Mouse (Mus musculus) neural tube, embryonic 15.5 days (tissue): Measurements from ENCODE around the gene Foxd2. TPM values are rescaled to one million over a fixed set of nuclear protein-coding genes. Genes with fewer than 3 reads are reported as not detected.

Experiments used
- ATAC-seq: fragments of 200-750 bp; cut with Nextera tagmentation; 2 replicates; pipeline ENCODE4 v1.8.0; 2017; ENCODE audit warnings: mild to moderate bottlenecking, moderate TSS enrichment, moderate library complexity; ENCODE audit not compliant: low FRiP score
- H3K27ac ChIP-seq: fragments of 300-500 bp; sonication (generic); replicated peaks from 2 replicates; pipeline ENCODE4 v1.5.1; 2015; ENCODE audit warnings: mild to moderate bottlenecking, inconsistent platforms
- H3K27me3 ChIP-seq: fragments of 300-500 bp; sonication (generic); replicated peaks from 2 replicates; pipeline ENCODE4 v1.6.1; 2015; ENCODE audit warnings: inconsistent platforms
- H3K36me3 ChIP-seq: fragments of 300-500 bp; sonication (generic); 2 replicates; pipeline ENCODE4 v1.6.1; 2015; ENCODE audit warnings: inconsistent platforms
- H3K4me1 ChIP-seq: fragments of 300-500 bp; sonication (generic); 2 replicates; pipeline ENCODE4 v1.6.1; 2015; ENCODE audit warnings: inconsistent platforms
- H3K4me2 ChIP-seq: fragments of 300-500 bp; sonication (generic); 2 replicates; pipeline ENCODE4 v1.6.1; 2015; ENCODE audit warnings: inconsistent platforms, mild to moderate bottlenecking, moderate library complexity
- H3K4me3 ChIP-seq: fragments of 300-500 bp; sonication (generic); replicated peaks from 2 replicates; pipeline ENCODE4 v1.5.1; 2015; ENCODE audit warnings: mild to moderate bottlenecking, inconsistent platforms
- H3K9ac ChIP-seq: fragments of 300-500 bp; sonication (generic); replicated peaks from 2 replicates; pipeline ENCODE4 v1.6.1; 2015; ENCODE audit warnings: mild to moderate bottlenecking, inconsistent platforms
- H3K9me3 ChIP-seq: fragments of 300-500 bp; sonication (generic); replicated peaks from 2 replicates; pipeline ENCODE4 v1.6.1; 2016; ENCODE audit warnings: inconsistent platforms
- WGBS: fragments of 180-500 bp; shearing (Covaris S2); methylation state at CpG from one replicate; pipeline ENCODE4 v1.1.7; 2015; ENCODE audit warnings: mixed read lengths; 5-methylcytosine and 5-hydroxymethylcytosine counted together
- polyA plus RNA-seq: library from polyadenylated mRNA; unstranded; fragments of >200 nt; fragmentation: Nextera tagmentation; extraction: Ambion mirVana; gene quantifications from 2 replicates; pipeline ENCODE4 v1.2.1, GENCODE M21; 2015

The Foxd2 gene
- polyA plus RNA-seq, 1 experiment from 2014 or later, result 0.28 TPM

DNA sequence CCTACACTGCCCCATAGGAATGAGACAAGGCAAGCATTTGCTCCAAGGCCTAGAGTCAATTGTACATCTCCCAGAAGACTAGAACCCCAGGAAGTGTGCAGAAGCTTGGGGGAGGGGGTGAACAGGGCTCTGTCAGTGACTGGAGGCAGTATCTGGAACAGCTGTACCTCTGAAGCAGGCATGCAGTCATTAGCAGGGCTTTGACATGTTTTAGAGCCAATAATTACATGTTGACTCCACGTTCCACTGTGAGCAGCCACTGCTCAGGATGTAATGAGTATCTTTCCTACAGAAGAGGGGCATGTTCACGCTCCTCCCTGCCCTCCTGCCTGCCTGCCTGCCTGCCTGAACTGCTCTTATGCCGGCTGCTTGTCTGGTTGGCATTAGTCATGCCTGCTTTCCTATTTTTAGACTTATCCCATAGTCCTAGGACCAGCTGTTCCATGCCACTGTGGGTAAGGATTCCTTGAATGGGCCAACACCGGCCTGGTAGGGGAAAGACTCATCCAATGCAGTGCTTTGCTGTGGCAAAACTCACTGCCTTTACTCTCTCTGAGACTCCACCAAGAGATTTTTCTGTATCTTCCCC lies 28.9 kb upstream of the Foxd2 start:
- Histone ChIP-seq H3K9me3 (no peaks in the 10 kb centered on the region), H3K4me1 (peaks cover 7% of the 10 kb centered on the region; the same call in 1 of the 2 replicates), H3K9ac (no peak overlapping the region), H3K4me3 (no peak overlapping the region), H3K27me3 (peaks cover 12% of the 10 kb centered on the region), H3K36me3 (no peaks in the 10 kb centered on the region), H3K27ac (no peak overlapping the region), H3K4me2 (no peak overlapping the region)
- 53% methylated on average over 4 of the region's 4 CpGs for WGBS
- no peak for ATAC-seq

DNA sequence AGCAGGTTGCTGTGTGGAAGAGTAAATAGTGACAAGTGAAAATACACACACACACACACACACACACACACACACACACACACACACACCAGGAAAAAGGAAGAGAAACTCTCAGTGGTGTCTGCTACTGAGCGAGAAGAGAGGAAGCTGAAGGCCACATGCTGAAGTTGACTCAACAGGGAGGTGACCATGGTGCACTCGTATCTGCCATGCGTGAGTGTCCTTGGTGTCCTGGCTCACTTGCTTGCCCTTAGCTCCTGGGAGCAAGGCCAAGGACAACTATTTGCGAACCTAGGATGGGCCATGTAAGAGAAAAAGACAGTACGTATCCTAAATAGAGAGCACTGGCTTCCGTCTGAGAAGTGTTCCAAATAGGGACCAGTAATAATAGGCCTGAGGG lies 25.5 kb upstream of the Foxd2 start:
- 87% methylated on average over 6 of the region's 6 CpGs for WGBS
- no peak overlapping the region for H3K9ac ChIP-seq
- no peaks in the 10 kb centered on the region for H3K36me3 ChIP-seq
- H3K4me1 ChIP-seq, result no peaks in the 10 kb centered on the region
- H3K27me3 ChIP-seq, result peaks cover 28% of the 10 kb centered on the region
- no peaks in the 10 kb centered on the region for H3K9me3 ChIP-seq
- no peak overlapping the region for H3K4me3 ChIP-seq
- H3K27ac ChIP-seq, result no peak overlapping the region
- H3K4me2 ChIP-seq, result no peak overlapping the region
- no peak for ATAC-seq

GRCm38 (mm10) chr4:114932747-114933146 lies 24.1 kb upstream of the Foxd2 start:
- 94% methylated on average over 4 of the region's 4 CpGs for WGBS
- Histone ChIP-seq H3K9me3 (no peaks in the 10 kb centered on the region), H3K9ac (no peak overlapping the region), H3K4me1 (no peaks in the 10 kb centered on the region), H3K27me3 (peaks cover 39% of the 10 kb centered on the region), H3K4me2 (no peak overlapping the region), H3K4me3 (no peak overlapping the region), H3K36me3 (no peaks in the 10 kb centered on the region), H3K27ac (no peak overlapping the region)
- no peak for ATAC-seq

DNA sequence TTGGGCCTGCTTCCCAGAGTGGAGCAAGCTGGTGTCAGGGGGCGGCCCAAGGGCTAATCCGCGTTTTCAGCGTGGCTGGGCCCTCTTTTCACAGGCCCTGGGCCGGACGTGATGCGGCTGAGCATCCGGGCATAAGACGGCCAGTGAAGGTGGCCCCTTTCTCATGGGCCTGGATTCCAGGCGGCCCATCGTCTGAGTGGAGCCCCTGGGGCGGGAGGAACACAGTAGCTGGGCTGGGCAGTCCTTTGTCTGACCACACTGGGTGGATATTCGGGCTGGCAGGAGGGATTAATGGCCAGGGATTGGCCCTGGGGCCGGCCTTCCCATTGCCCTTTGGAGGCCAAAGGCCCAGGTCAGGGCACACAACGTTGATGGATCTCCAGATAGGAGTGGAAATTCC lies 20.5 kb upstream of the Foxd2 start:
- ATAC-seq, result no peak
- no peaks in the 10 kb centered on the region for H3K9me3 ChIP-seq
- H3K27ac ChIP-seq, result no peak overlapping the region
- peaks cover 69% of the 10 kb centered on the region for H3K27me3 ChIP-seq
- H3K4me3 ChIP-seq, result no peak overlapping the region
- no peak overlapping the region for H3K9ac ChIP-seq
- H3K4me1 ChIP-seq, result peaks cover 14% of the 10 kb centered on the region
- WGBS, result 19% methylated on average over 15 of the region's 15 CpGs
- H3K4me2 ChIP-seq, result no peak overlapping the region
- no peaks in the 10 kb centered on the region for H3K36me3 ChIP-seq

DNA sequence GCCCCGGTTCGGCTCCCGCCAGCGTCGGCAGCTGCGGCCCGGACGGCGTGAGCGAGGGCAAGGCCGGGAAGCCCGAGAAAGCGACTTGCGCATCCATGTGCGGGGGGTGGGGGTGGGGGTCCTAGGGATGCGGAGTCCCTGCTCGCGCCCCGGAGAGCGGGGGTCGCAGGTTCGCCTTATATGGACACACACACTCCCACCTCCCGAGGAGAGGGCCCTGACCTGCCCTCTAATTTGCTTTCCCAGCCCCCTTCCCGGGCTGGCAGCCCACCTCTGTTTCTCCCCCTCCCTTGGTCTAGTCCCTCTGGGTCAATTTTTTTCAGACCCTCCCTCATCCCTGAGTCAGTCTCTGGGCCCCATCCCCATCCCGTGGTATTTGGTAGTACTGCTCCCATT lies 17.2 kb upstream of the Foxd2 start, which contains the start of gene Foxe3:
Gene Foxe3 (minus strand): TSS at position 97 of the 396 bp plus-strand sequence.
- WGBS, result 2% methylated on average over 25 of the region's 25 CpGs

DNA sequence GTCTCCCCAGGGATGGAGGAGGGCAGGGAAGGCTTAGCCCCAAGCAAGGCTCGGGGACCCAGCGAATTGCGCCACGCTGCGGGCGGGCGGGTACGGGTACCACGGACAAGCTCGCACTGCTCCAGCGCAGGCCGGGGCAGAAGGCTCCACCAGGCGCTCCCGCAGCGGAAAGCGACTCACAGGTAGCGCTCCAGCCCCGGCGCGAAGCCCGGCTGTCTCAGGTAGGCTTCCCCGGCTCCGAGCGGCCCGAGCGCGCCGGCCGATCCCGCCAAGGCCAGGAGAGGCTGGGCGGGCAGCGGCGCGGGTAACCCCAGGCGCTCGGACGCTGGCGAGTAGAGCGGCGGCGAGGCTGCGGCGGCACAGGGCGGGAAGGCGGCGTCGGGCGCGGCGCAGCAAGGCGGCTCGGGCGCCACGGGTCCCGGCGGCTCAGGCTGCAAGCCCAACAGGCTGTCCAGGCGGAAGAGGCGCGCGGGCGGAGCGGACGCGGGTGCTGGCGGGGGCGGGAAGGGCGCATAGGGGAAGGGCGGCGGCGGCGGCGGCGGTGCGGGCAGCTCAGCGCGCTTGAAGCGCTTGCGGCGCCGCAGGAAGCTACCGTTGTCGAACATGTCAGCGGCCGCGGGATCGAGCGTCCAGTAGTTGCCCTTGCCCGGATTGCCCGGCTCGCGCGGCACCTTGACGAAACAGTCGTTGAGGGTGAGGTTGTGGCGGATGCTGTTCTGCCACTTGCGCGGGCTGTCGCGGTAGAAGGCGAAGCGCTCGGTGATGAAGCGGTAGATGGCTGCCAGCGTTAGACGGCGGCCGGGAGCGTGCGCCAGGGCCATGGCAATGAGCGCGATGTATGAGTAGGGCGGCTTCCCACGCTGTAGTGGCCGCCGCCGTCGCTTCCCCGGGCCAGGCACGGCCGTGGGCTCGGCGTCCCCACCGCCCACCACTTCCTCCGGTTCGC lies 16.6 kb upstream of the Foxd2 start:
- peak overlapping the region; percentile 40 for H3K4me3 ChIP-seq
- H3K9ac ChIP-seq, result no peak overlapping the region
- H3K27me3 ChIP-seq, result peaks cover 84% of the 10 kb centered on the region
- H3K36me3 ChIP-seq, result no peaks in the 10 kb centered on the region
- H3K9me3 ChIP-seq, result no peaks in the 10 kb centered on the region
- H3K4me1 ChIP-seq, result peaks cover 14% of the 10 kb centered on the region
- ATAC-seq, result peak; percentile 60; the same call in 1 of the 2 replicates
- peak overlapping the region; percentile 64 for H3K4me2 ChIP-seq
- H3K27ac ChIP-seq, result no peak overlapping the region
- under 1% methylated on average over 116 of the region's 125 CpGs for WGBS

More for the DNA sequence above, 17.2 kb upstream of the Foxd2 start, which contains the start of gene Foxe3:
- no peak for ATAC-seq
- peak within 1 kb of the TSS; percentile 64 for H3K4me2 ChIP-seq
- H3K27me3 ChIP-seq, result peaks cover 86% of the 10 kb centered on the region
- no peak within 1 kb of the TSS for H3K27ac ChIP-seq
- no peaks in the 10 kb centered on the region for H3K36me3 ChIP-seq
- H3K4me1 ChIP-seq, result peaks cover 14% of the 10 kb centered on the region
- no peaks in the 10 kb centered on the region for H3K9me3 ChIP-seq
- H3K4me3 ChIP-seq, result peak within 1 kb of the TSS; percentile 40
- H3K9ac ChIP-seq, result no peak within 1 kb of the TSS

- Histone ChIP-seq H3K9me3 (no peaks in the 10 kb centered on the region), H3K4me1 (0 out of 2 replicates have a peak, but pooled peaks cover 2% of the 10 kb centered on the region), H3K4me2 (no peak overlapping the region), H3K27ac (no peak overlapping the region), H3K36me3 (no peaks in the 10 kb centered on the region), H3K4me3 (no peak overlapping the region), H3K9ac (no peak overlapping the region), H3K27me3 (peaks cover 77% of the 10 kb centered on the region)
- 41% methylated on average over 2 of the region's 2 CpGs for WGBS
- no peak for ATAC-seq
Measured at GRCm38 (mm10) chr4:114917091-114917490, 8.4 kb upstream of the Foxd2 start.

- no peak for ATAC-seq
- Histone ChIP-seq H3K9me3 (no peaks in the 10 kb centered on the region), H3K4me2 (no peak overlapping the region), H3K36me3 (no peaks in the 10 kb centered on the region), H3K27me3 (peaks cover 79% of the 10 kb centered on the region), H3K27ac (no peak overlapping the region), H3K4me3 (no peak overlapping the region), H3K9ac (no peak overlapping the region), H3K4me1 (0 out of 2 replicates have a peak, but pooled peaks cover 2% of the 10 kb centered on the region)
- 36% methylated on average over 4 of the region's 4 CpGs for WGBS
Measured at GRCm38 (mm10) chr4:114916056-114916455, 7.4 kb upstream of the Foxd2 start.

DNA sequence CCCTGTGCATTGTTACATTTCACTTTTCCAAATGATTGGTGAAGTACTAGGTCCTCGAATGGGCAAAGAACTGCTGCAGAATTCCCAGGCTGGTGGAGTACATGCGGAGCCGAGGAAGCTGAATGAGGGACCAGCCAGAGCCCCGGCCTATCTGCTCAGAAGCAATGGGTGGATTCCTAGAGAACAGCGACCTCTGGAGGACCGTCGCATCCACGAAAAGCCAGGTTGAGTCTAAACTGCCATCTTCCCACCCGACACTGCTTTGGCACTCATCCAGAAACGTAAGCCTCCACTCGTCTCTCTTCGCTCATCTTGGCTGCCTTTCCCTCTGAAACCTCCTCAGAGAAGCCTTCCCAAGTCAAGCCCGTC lies 4.9 kb upstream of the Foxd2 start:
- Histone ChIP-seq H3K36me3 (no peaks in the 10 kb centered on the region), H3K9me3 (no peaks in the 10 kb centered on the region), H3K4me1 (peaks cover 11% of the 10 kb centered on the region), H3K27me3 (peaks cover 83% of the 10 kb centered on the region), H3K9ac (no peak overlapping the region), H3K4me3 (no peak overlapping the region), H3K4me2 (no peak overlapping the region), H3K27ac (no peak overlapping the region)
- WGBS, result 1% methylated on average over 13 of the region's 13 CpGs
- 0 out of 2 replicates have a peak, but pooled peaks have one; percentile 51 for ATAC-seq

- H3K9ac ChIP-seq, result no peak overlapping the region
- H3K4me2 ChIP-seq, result no peak overlapping the region
- ATAC-seq, result no peak
- WGBS, result 3% methylated on average over 35 of the region's 35 CpGs
- no peak overlapping the region for H3K27ac ChIP-seq
- no peaks in the 10 kb centered on the region for H3K36me3 ChIP-seq
- no peak overlapping the region for H3K4me3 ChIP-seq
- H3K27me3 ChIP-seq, result peaks cover 88% of the 10 kb centered on the region
- no peaks in the 10 kb centered on the region for H3K9me3 ChIP-seq
- H3K4me1 ChIP-seq, result peaks cover 17% of the 10 kb centered on the region
Measured at GRCm38 (mm10) chr4:114912705-114913593, 4.3 kb upstream of the Foxd2 start.
